Mouse (Mus musculus) G1E (cell line): ENCODE measurements at regions not wholly inside any gene's neighbourhood (a gene's known extent, or its start where the extent isn't known, plus 50 kb on each side); places are given as distances from the start of the nearest gene placed in this dataset.

Source experiments
- CTCF ChIP-seq: IDR thresholded peaks from 2 replicates; pipeline ENCODE4 v1.5.1; 2012; ENCODE audit warnings: low read depth, low read length, inconsistent platforms, mixed read lengths
- GATA1 ChIP-seq: IDR thresholded peaks from 2 replicates; pipeline ENCODE4 v1.6.1; 2012; ENCODE audit warnings: borderline replicate concordance, low read length, inconsistent platforms, mixed read lengths
- GATA2 ChIP-seq: IDR thresholded peaks from 2 replicates; pipeline ENCODE4 v1.6.1; 2012; ENCODE audit warnings: low read depth, low read length, inconsistent platforms, borderline replicate concordance
- POLR2AphosphoS5 ChIP-seq: IDR thresholded peaks from 2 replicates; pipeline ENCODE4 v1.6.1; 2012; ENCODE audit warnings: low read depth, low read length, inconsistent platforms; ENCODE audit not compliant: insufficient replicate concordance
- TAL1 ChIP-seq: conservative IDR thresholded peaks from 2 replicates; pipeline ENCODE4 v1.6.1; 2012; ENCODE audit warnings: low read depth, low read length, inconsistent platforms, mixed read lengths

GRCm38 (mm10) chr8:115542935-115543334 is 164.7 kb downstream of the Maf start:
- TF ChIP-seq CTCF (no peak), GATA1 (no peak), TAL1 (no peak), POLR2AphosphoS5 (no peak), GATA2 (no peak)
